Mouse (Mus musculus) T-cell, adult 2 months (primary cell): ENCODE data around the gene Slc23a2.
A peak's percentile ranks its signal among the peaks of the same experiment; 100 is the strongest.

Experiments used
- DNase-seq: peaks from one replicate; pipeline ENCODE4 v3.0.0; 2022; ENCODE audit warnings: low spot score

The Slc23a2 gene

DNA sequence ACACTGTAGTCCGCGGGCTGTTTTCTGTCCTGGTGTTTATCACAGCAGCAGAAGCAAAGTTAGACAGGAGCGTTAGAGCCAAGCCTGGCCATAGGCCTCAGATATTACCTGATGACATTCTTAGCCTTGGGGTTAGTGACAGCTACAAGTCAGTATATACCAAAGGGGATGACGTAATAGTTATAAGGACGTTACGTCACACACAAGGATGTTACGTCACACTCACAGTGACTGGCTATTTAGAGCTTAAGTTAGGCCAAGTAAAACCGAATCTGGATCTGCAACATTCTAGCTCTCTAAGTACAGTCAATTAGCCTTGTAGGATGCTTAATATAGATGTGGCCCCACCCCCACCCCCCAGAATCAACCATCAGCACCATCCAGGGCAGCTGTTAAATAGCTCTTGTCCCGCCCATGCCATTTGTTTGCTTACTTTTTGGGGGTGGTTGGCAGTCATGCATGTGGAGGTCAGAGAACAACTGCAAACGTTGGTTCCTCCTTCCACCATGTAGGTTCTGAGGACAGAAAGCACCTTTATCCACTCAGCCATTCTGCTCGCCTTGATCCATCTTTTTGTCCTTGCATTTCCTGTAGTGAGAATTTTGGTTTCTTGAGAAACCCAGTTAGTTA lies 96.7 kb downstream of the Slc23a2 start:
- DNase-seq, result no peak

DNA sequence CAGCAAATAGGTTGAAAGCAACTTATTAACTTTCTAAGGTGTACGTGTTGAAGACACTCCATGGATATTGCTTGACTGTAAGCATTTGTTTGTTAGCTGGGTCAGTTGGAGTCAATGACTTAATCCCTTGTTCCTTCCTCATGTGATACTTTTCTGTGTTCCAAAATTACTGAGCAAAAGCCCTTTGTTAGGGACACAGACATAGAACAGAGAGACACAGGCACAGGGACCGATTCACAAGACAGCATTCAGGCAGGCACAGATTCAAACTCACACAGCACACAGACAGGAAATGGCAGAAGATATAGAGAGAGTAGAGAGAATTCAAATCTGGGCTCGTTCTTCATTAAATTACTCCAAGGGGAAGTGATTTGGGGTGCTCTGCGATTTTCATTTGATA lies 97.5 kb downstream of the Slc23a2 start:
- no peak for DNase-seq

DNA sequence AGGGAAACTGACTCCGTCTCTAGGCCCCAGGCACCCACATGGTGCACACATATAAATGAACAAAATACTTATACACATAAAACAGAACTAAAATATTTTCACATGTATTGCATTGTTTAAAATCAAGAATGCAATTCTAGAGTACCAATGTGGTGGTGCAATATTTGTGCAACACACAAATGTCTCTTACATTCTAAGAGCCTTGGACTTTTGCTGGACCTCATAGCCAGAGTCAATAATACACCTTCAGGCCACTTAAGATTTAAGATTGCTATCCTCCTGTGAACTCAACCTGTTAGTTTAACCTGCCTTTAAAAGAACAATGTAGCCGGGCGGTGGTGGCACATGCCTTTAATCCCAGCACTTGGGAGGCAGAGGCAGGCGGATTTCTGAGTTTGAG lies 98.2 kb downstream of the Slc23a2 start:
- no peak for DNase-seq

DNA sequence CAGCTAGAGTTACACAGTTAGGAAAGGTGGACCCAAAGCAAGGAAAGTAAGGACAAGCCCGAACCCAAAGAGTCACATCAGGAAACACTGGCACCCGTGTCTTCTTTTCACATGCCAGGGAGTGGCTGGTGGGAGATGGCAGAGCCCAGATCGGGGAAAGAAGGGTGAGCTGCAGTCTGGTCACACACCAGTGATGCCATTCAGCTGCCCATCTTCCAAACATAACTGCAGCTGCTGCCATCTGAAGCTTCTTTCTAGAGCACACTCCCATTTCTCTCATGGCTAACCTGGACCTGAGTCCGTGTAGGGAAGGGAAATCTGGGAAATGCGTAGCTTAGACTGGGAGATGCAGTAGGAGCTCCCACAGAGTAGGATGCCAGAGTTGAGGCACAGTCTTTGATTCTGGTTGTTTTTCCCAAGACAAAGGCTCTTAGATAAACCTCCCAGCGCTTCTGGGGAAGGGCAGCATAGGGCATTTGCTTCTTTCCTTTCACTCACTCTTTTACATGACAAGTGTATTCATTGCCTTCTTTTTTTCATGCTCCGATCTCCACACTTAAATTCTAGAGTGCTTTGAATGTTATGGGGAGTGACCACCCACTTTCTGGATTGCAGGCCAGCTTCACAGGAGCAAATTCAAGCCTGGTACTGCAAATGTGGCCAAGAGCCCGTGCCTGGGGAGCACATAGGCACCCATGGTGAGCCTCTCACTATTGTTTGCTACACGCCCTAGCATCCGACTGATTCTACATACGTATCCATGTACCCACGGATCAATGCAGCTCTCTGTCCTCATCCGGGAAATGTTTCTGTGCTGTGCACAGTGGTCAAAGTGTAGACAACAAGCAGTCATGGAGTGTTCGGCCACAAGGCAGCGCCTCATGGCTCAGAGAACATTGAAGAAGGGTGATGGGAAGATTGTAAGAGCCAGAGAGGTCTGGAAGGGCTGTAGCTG lies 100.3 kb downstream of the Slc23a2 start:
- DNase-seq, result no peak

DNA sequence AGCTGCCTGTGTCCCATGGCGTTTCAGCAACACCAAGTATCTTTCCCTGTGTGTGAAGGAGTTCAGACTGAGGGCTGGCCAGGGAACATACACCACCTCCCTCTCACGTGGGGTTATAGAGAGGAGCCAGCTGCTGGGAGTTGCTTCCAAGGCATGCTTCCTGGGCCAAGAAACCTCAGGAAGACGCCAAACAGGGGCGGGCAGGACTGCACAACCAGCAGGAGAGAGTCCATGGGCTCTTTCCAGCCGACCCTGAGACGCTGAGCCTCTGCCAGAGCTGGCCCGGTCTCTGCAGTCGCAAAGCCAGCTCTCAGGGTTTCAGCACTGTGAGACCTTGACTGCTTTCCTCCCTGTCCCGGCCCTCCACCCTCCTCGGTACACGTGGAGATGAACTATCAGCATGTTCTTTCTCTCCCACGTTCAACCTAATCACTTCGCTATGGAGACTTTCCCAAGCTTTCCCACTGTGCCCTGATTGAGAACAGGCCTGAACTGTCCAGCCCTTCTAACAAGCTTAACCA lies 101.7 kb downstream of the Slc23a2 start:
- no peak for DNase-seq

DNA sequence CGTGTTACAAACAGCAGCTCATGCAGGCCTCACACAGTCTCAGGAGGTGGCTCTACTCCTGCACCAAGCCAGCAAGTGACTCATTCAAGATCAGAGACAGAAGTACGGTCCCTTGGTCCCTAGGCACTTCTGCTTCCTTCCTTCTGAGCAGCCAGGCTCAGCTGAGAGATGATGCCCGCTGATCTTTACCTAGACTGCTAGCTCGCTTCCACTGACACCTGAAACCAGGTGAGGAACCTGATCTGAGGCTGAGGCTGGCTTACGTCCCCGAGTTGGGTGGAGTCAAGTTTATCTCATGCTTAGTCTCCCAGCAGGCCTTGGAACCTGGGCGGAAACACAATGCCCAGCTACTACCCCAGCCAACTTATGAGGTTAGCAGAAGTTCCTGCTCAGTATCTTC lies 105.0 kb downstream of the Slc23a2 start:
- peak; percentile 70 for DNase-seq

DNA sequence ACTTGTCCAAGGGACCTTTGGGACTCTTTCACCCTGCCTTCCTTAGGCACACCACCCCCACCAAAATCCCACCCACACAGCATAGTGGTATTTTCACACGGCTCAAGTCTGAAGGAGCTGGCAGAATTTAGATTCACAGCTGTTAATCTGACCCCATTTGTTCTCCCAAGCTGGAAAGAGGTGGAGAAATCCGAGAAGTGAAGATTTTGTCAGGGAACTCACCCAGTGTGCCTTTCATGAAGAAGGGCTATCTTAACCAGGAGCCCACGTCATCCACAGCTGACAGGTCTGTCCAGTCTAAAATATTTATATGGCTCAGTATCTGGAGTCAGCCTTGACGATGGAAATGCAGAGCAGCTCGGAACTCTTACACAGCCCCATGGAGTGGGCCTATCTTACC lies 108.6 kb downstream of the Slc23a2 start:
- DNase-seq, result no peak

DNA sequence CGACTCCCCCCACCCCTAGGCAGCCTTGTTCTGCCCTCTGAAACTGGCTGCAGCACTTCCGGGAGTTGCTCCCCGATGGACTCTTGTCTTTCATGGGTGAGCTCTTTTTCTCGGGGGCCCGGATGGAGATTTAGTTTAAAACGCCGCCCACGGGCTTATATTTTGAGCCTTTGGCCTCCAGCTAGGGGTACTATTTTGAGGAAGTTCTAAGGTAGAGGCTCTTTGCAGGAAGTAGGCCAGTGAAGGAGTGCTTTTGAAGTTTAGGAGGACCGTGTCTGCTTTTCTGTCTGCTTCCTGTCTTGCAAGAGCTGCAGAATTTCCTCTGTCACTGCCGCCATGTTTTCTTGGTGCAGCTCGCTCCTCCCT lies 109.5 kb downstream of the Slc23a2 start:
- peak; percentile 76 for DNase-seq

DNA sequence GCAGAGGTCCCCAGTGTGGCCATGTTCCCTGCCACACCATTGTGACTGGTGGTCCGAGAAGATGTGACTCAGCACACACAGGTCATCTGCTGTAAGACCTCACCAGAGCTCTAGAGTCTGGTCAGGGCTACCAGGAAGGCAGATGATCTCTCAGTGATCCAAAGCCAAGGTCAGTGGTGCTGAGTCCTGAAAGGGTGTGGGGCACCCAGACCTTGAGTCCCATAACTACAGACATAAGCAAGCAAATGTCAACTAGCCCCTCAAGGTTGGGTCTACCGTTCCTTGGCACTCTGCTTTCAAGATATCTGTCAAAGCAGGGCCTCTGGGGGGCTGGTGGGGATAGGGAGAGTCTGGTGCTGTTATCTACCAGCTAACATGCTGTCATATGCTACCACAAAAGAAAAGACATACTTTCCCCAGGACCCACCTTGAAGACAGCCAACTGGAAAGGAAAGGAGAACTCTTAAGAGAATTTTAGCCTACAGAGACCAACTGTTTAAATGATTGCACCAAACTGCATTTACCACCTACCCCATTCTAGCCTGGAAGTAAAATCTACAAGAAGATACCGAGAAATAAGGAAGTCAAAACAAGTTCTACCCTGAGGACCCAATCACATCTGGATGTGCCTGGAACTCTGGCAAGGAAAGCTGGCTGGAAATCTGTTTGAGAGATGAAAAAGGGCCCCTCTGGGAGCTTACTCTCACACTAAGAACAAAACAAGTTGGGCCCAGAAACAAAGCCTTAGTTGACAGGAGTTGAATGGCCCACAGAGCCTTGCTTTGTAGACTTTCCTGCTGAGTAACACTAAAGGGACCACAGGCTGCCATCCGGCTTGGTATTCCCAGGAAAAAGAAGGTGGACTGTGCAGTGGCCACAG lies 110.1 kb downstream of the Slc23a2 start:
- DNase-seq, result no peak

DNA sequence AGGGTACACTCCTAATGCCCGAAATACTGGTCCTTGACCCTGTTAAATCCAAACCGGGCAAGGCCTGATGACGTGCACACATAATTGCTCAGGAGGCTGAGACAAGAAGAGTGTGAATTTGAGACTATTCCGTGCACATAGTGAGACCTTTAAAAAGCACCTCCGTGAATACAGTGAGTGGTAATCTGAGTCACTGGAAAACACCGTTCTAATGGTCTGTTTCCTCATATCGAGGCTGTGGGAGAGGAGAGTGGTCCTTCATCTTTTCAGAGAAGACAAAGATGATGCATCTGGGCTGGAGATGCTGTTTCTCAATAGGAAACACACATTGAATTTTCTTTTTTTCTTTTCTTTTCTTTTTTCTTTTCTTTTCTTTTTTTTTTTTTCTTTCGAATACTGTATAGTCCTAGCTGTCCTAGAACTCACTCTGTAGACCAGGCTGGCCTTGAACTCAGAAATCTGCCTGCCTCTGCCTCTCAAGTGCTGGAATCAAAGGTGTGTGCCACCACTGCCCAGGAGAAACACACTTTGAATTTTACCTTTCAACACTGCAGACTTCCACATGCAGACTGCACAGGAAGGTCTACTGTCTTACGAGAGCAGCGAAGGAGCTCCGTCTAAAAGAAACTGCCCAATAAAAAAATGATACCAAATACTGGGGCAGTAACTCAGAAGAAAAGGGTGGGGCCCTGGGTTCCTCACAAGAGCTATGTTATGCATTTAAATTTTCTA lies 113.4 kb downstream of the Slc23a2 start:
- no peak for DNase-seq

DNA sequence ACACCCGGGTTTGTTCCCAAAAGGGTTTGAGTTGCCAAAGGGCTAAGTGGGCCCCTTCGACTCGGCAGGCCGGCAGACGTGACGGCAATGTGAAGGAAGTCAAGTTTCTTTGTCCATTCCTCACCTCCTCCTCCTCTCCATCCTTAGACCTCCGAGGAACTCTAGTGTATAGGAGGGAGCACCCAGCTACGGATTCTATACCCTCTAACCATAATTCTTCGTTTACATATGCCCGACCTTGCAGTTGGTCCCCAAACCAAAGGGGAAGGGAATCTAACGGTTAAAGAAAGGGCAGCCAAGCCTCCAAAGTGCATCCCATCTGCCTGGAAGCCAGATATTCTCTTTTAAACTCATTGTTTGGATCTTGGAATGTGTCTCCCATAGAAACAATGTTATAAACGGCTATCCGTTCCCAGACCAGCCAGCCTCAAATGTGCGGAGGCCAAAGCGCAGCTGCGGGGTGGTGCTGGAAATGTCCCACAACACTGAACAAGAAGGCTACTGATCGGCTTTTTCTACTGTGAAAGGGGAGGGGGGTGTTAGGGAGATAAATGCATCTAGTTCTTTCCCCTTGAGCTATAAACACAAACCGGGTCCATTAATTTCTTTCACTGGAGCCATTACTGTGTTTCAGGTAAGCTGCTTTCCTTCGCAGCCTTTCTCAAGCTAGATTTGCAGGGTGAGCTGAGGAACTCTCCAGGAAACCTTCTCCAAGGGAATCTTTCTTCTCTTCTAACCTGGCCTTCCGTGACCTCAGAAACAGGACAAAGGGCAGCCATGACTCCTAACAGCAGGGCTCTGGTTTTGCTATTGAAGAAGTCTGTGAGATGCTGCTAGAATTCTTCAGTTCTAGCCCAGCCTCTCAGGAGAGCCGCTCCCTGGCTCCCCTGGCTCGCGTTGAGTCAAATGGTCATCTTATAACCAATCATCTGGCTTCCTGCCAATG lies 114.2 kb downstream of the Slc23a2 start:
- no peak for DNase-seq

DNA sequence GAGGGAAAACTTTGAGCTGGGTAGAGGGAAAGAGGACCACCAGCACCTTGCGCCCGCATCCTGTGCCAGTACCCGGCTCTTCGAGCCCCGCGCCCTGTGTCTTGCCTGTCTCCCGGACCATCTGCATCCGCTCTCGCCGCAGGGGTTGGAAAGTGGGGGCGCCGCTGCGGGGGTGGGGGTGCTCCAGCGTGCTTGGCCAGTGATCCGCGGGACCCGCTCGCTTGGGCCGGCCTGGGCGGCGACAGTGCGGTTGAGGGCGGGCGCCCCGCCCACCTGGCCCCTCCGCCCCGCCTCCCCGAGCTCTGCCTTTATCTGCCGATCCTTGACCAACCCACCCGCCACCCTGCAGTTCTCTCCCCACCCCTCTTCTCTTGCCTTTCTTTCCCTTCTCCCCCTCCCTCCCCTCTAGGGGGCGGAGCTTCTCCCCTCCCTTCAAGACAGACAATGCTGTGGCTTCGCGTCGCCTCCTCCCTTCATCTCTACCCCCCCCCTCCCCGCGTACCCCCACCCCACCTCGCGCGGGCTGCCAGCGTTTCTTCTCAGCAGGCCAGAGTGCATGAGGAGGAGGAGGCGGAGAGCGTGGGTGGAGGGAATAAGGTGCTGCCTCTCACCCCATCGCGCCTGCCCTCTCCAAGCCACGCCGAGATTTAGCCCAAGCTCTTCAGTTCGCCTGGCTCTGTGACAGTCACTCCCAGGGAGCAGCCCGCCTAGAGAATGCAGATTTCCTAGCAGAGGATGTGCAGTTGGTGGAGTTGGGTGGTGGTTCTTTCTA lies 115.1 kb downstream of the Slc23a2 start, which contains the start of gene Rassf2:
Rassf2 (minus strand) TSS at position 613 of the 772 bp plus-strand sequence.
- DNase-seq, result peak; percentile 83

DNA sequence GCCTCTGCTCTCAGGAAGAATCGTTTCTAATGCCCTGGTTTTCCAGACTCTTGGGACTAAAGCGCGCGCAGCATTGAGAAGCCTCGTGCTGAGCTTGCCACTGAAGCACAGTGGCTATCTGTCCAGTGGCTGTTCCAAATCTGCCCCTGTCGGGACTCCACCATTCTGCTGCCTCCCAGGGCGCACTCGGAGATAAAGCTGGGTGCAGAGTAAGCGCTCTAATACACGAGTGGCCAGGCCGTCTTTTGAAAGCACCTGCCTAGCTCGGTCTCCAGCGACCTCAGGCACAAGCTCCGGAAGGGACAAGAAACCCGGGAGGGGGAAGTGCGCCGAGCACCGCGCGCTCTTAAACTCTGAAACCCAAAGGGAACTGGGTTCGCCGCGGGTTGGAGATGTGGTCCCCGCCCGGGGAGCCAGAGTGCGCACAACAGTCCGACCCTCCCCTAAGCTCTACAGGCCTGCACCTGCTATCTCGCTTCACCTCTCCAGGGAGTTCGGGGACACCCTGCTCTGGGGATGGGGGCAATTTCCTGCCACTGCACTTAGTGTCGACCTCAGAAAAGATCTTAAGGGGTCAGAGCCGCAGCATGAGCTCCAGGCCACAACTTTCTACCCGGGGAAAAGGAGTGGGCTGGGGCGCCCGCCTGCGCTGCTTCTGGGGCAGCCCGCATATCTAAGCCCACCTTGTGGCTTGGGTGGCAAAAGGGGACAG lies 115.9 kb downstream of the Slc23a2 start:
- DNase-seq, result peak; percentile 67

DNA sequence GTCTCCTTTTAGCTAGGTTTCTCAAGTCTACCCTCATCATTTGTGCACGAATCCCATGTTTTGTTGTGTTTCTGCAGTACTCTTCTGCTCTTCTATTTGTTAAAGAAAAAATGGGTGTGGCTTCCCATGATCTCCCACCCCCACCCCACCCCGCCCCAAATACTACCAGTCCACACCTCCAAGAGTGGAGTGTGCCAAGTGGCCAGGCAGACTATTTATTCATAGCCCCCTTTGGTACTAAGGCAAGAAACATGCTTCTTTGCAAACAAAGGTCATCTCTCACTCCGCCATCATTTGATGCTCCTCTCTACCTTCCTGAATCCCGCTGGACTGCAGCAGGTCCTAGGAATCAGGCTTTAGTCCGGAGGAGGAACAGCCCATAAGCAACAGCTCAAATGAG lies 116.8 kb downstream of the Slc23a2 start:
- DNase-seq, result no peak

DNA sequence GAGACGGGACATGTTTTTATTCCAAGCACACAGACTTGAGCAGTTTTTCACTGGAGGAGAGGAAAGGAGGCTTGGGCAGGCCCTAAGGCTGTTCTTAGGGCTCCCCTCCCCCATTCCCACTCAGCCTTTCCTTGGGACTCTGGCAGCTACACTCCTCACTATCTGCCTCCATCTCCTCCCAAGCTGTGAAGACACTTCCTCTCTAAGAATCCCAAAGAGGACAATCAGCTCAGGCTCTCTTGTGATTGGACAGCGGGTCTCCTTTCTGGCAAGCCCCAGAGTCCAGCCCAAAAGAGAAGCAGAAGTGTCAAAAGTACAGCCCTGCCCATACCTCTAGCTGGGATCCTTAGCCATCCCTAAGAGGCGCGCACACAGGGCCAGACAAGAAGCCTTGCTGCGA lies 117.5 kb downstream of the Slc23a2 start:
- no peak for DNase-seq

DNA sequence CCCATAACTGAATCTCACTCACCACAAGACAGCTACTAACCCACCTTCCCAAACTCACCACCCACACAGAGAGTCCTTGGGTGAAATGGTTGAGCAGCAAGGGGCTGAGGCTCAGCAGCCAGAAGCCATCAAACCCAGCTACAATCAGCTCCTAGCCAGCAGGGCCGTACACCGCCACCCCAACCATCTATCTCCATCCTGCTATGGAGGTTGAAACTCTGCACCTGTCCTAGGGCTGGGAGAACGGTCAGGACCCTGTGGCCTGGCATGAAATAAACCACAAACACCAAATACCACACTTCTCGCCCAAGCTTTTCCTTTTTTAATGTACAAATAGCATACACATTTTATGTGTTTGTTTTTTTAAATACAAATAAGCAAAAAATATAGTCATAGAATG lies 120.9 kb downstream of the Slc23a2 start:
- DNase-seq, result no peak

DNA sequence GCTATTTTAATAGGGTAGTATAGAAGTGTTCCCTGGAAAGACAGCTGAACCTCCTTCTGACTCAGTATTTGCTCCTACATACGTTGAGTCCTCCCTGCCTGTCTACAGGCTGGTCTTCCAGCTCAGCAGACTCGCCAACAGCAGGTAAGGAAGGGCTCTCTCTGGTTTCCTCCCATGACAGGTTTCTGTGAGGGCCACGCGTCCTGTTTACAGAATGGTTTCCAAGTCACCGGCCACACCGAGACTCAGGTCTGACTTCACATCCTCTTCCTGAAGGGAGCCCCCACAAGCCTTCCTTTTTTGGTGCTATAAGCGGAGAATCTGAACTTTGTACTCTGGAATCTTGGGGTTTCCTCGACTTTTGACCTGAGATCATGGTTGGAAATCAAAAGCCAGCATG lies 122.3 kb downstream of the Slc23a2 start:
- DNase-seq, result peak; percentile 72

DNA sequence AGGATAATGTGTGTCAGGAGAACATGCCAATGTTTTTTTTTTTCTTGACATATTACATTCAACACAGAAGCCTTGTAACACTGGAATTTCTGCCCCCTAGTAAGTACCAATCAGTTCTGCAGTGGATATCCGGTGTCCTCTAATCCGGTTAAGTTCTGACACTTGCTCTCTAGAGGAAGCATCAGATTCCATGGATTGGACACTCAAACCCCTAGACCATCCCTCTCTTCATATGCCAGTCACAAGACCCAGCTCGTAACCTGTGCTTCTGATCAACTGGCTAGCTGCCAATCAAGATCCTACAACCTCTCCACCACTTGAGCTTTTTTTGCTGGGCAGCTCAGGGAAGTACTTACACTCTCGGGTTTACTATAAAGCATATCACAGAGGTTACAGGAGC lies 123.3 kb downstream of the Slc23a2 start:
- no peak for DNase-seq

DNA sequence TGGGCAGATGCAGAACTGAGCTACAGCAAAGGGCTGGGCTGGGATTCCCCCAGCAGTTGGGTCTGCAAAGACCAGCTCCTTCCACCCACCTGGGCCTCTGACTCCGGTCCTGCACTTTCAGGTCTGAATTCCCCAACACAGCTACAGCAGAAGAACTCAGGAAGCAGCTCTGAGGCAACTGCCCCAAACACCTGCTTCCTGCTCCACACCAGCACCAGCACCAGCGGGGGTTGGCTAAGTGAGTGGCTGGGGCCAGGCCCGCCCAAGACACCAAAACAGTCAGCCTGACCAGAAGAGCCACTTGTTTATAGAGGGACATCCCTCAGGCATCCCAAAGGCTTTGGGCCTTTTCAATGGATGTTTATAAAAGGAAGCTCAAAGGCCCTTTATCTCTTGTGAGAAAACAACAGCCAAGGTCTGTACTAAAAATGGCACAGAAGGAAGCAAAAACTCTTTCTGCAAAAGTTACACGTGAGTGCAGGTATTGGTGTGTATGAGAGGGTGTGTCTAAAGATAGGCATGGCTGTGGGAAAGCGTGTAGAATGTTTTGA lies 123.8 kb downstream of the Slc23a2 start:
- peak; percentile 62 for DNase-seq
